Mouse (Mus musculus) hematopoietic stem cell, adult 5-6 weeks (primary cell): ENCODE data around the gene Adamts15. TPM values are rescaled to one million over a fixed set of nuclear protein-coding genes. Genes with fewer than 3 reads are reported as not detected.

ENCODE experiments used
- ATAC-seq, 2 experiments: fragments of 125-278 bp in 1 of 2; replicated peaks in 1 of 2; 2 replicates each; pipeline ENCODE4 v1.8.0; 2016 to 2017; ENCODE audit warnings: inconsistent platforms in 2 of 2, mild to moderate bottlenecking in 2 of 2, moderate number of reproducible peaks in 2 of 2, low read depth in 1 of 2, moderate TSS enrichment in 1 of 2; ENCODE audit not compliant: low FRiP score in 2 of 2, poor library complexity in 2 of 2, severe bottlenecking in 2 of 2, insufficient read depth in 1 of 2, low TSS enrichment in 1 of 2
- total RNA-seq: library from RNA; stranded (forward); fragments of 172-1452, 232-1000 nt; gene quantifications from 2 replicates; pipeline ENCODE4 v1.2.3, GENCODE M21; 2017

The Adamts15 gene
- total RNA-seq, 1 experiment from 2014 or later: 0.10 TPM

GRCm38 (mm10) chr9:30905861-30906260, 16.4 kb downstream of the Adamts15 start:
- no peak for ATAC-seq

- no peak for ATAC-seq
These were observed 19.0 kb downstream of the Adamts15 start for GRCm38 (mm10) chr9:30903266-30903665.

DNA sequence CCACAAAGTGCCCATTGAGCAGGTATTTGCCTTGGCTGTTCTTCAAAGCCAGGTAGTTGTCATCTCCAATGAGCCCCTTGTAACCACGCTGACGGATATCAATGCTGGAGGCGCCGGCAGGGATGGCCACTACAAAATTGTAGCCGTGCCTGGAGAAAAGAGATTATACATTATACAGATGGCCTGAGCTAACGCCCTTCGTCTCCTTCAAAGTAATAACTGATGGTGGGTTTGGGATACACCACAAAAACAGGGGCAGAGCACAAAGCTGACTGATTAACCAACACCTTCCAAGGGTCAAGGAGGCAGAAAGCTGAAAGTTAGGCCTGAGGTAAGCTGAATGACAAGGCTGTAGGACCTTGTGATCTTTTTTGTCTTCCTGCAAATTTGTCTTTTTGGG, 19.6 kb downstream of the Adamts15 start:
- no peak for ATAC-seq

DNA sequence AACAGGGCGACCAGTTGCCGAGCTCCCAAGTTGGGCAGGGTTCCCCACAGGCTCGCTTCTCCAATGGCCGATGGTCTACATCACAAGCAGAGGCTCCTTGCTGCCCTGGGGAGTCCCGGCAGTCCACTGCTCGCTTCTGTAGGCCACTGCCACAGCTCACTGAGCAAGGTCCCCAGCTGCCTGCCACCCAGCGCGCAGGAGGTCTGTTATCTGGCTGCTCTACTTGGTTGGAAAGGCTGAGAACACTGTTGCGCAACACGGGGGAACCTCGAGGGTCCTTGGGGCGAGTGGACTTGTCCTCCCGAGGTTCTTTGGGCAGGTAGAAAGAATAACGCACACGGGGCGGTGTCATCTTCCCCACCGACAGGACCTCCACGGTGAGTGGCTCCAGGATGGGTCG, 20.1 kb downstream of the Adamts15 start:
- ATAC-seq: no peak

DNA sequence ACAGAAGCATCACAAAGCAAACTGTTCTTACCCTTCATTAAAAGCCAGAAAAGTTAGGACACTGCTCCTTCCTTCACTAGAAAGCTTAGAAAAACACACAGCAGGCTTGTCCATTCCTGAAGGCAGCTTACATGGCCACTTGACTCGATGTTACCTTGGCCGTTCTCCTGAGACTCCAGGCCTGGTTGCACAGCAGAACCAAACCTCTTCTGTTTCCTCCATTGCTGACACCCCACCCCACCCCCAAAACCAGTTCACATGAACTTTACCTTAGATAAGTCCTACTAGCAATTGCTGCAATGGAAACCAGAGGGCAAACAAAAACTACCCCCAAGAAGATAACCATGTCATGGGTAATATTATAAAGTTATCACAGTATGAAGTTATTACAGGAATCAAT, 25.1 kb downstream of the Adamts15 start:
- no peak for ATAC-seq

GRCm38 (mm10) chr9:30896752-30897151, 25.5 kb downstream of the Adamts15 start:
- ATAC-seq: no peak

- ATAC-seq: no peak
These were observed 26.6 kb downstream of the Adamts15 start for GRCm38 (mm10) chr9:30895618-30896017.

- ATAC-seq: no peak
These were observed 36.0 kb downstream of the Adamts15 start for GRCm38 (mm10) chr9:30886276-30886675.

GRCm38 (mm10) chr9:30880553-30880952, 41.7 kb downstream of the Adamts15 start:
- no peak for ATAC-seq

GRCm38 (mm10) chr9:30879947-30880273, 42.3 kb downstream of the Adamts15 start:
- ATAC-seq: no peak

GRCm38 (mm10) chr9:30879248-30879946, 42.9 kb downstream of the Adamts15 start:
- ATAC-seq: no peak

DNA sequence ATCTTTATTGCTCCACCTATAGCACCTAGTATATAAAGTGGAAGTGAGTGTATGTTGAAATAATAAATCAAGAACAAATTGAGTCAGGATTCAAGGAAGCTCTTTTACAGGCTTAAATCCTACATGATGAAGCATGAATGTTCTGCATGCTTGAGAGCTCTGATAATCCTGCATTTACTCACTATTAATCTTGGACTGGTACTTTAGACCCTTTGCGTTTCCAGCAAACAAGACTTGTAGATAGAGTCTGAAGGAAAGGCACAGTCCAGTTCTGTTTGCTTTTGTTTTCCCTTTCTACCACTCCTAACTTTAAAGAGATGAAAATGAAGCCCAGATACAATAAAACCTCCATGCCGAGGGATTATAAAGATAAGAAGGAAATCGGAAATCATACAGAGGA, 45.7 kb downstream of the Adamts15 start:
- ATAC-seq: no peak

- no peak for ATAC-seq
These were observed 66.4 kb downstream of the Adamts15 start for GRCm38 (mm10) chr9:30855837-30856236.

GRCm38 (mm10) chr9:30851841-30852240, 70.4 kb downstream of the Adamts15 start:
- no peak for ATAC-seq

DNA sequence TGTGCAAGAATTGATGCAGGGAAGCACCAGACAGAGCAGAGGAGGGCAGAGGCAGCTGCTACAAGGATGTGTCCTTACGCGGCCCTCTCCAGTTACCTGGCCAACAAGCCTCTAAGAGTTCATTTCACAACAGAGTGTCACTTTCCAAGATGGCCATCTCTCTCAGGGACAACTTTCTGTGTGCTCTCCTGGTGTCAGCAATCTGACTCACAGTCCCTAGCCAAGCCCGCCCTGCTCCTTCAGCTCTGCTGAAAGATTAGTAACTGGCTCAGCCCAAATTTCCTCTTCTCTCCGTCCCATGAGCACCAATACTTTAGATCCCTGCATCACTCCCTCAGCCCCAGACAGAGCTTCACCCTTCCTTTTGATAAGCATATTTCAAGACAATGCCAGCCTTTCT, 72.3 kb downstream of the Adamts15 start:
- ATAC-seq: no peak

DNA sequence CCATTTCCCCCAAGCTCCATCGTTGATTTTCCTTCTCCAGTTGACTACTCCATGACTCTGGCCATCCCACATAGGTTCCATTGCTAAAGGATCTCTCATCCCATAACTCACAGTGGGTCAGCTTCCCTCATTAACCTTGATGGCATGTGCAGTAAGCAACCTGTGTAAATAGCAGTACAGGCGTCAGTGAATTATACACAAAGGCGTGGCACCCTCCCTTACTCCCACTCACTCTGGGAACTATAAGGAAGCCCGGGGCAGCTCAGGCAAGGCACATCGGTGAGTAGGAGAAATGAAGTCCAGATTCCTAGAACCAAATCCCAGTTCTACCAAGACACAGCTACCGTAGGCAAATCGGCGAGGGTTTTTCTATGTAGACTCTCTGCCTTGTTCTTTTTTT, 72.8 kb downstream of the Adamts15 start:
- no peak for ATAC-seq
